Mouse (Mus musculus) thymus, postnatal 0 days (tissue): ENCODE measurements around the gene Kcnip4. TPM values are rescaled to one million over a fixed set of nuclear protein-coding genes. Genes with fewer than 3 reads are reported as not detected.
A peak's percentile ranks its signal among the peaks of the same experiment; 100 is the strongest.

Source experiments
- DNase-seq: peaks from one replicate; pipeline ENCODE4 v3.0.0-alpha.2; 2015; ENCODE audit warnings: low spot score
- polyA plus RNA-seq: library from polyadenylated mRNA; unstranded; fragments of >200 nt; fragmentation: Nextera tagmentation; extraction: Ambion mirVana; gene quantifications from 2 replicates; pipeline ENCODE4 v1.2.1, GENCODE M21; 2015

Gene Kcnip4
- polyA plus RNA-seq, 1 experiment from 2014 or later, result 0.33 TPM

GRCm38 (mm10) chr5:49255983-49256382, 268.7 kb downstream of the Kcnip4 start:
- no peak for DNase-seq

GRCm38 (mm10) chr5:49247081-49247480, 277.6 kb downstream of the Kcnip4 start:
- DNase-seq, result no peak

GRCm38 (mm10) chr5:49244414-49244813, 280.3 kb downstream of the Kcnip4 start:
- no peak for DNase-seq

GRCm38 (mm10) chr5:49241708-49242107, 283.0 kb downstream of the Kcnip4 start:
- no peak for DNase-seq

GRCm38 (mm10) chr5:49201164-49201756, 323.4 kb downstream of the Kcnip4 start:
- no peak for DNase-seq

GRCm38 (mm10) chr5:49188236-49188635, 336.5 kb downstream of the Kcnip4 start:
- DNase-seq, result no peak

- no peak for DNase-seq
Observed at GRCm38 (mm10) chr5:49150116-49150811, 374.4 kb downstream of the Kcnip4 start.

GRCm38 (mm10) chr5:49149684-49150083, 375.0 kb downstream of the Kcnip4 start:
- DNase-seq, result no peak

- DNase-seq, result no peak
Observed at GRCm38 (mm10) chr5:49095432-49095831, 429.3 kb downstream of the Kcnip4 start.

- no peak for DNase-seq
Observed at GRCm38 (mm10) chr5:49094945-49095344, 429.8 kb downstream of the Kcnip4 start.

- no peak for DNase-seq
Observed at GRCm38 (mm10) chr5:49094306-49094705, 430.4 kb downstream of the Kcnip4 start.

- peak; percentile 48 for DNase-seq
Observed at GRCm38 (mm10) chr5:49090122-49090680, 434.5 kb downstream of the Kcnip4 start.

GRCm38 (mm10) chr5:49065646-49066045, 459.1 kb downstream of the Kcnip4 start:
- DNase-seq, result no peak

GRCm38 (mm10) chr5:49058926-49059325, 465.8 kb downstream of the Kcnip4 start:
- DNase-seq, result no peak

GRCm38 (mm10) chr5:49057636-49058340, 466.9 kb downstream of the Kcnip4 start:
- DNase-seq, result no peak

GRCm38 (mm10) chr5:49047960-49048359, 476.7 kb downstream of the Kcnip4 start:
- no peak for DNase-seq

- no peak for DNase-seq
Observed at GRCm38 (mm10) chr5:49041259-49041845, 483.4 kb downstream of the Kcnip4 start.

GRCm38 (mm10) chr5:48997359-48997758, 527.3 kb downstream of the Kcnip4 start:
- no peak for DNase-seq

- no peak for DNase-seq
Observed at GRCm38 (mm10) chr5:48989145-48989659, 535.5 kb downstream of the Kcnip4 start.

GRCm38 (mm10) chr5:48942378-48943088, 582.2 kb downstream of the Kcnip4 start:
- no peak for DNase-seq

- DNase-seq, result no peak
Observed at GRCm38 (mm10) chr5:48931881-48932280, 592.8 kb downstream of the Kcnip4 start.
